Mouse (Mus musculus): Measurements from ENCODE around the gene Ctbp2. TPM values are rescaled to one million over a fixed set of nuclear protein-coding genes. Genes with fewer than 3 reads are reported as not detected.

Gene Ctbp2
- 121 and 123 TPM in 2 replicates for polyA plus RNA-seq (2015; fragmentation: Nextera tagmentation; extraction: Ambion mirVana)

- Histone ChIP-seq H3K4me2 (replicated peaks; ENCODE audit: low read depth, low read length) (peak within 1 kb of the TSS; percentile 95), H3K4me3 (ENCODE audit: low read length) (peak within 1 kb of the TSS; percentile 96), H3K36me3 (ENCODE audit: insufficient read depth, low read length) (no peaks in the 10 kb centered on the region), H3K9me3 (ENCODE audit: low read length) (peaks cover under 1% of the 10 kb centered on the region; the same call in 1 of the 2 replicates), H3K27me3 (ENCODE audit: insufficient read depth, low read length) (no peaks in the 10 kb centered on the region), H3K27ac (ENCODE audit: low read length) (peak within 1 kb of the TSS; percentile 98), H3K4me1 (ENCODE audit: insufficient read depth, low read length) (peaks cover 30% of the 10 kb centered on the region), H3K9ac (replicated peaks; ENCODE audit: low read length) (peak within 1 kb of the TSS; percentile 99)
- under 1% methylated on average over 59 of the region's 59 CpGs for WGBS
- peak; percentile 88 for ATAC-seq (ENCODE audit: low FRiP score, low TSS enrichment)
These were observed at the start of gene Ctbp2 for GRCm38 (mm10) chr7:133123999-133124700. TSS of gene Ctbp2 (minus strand) at chr7:133124354.

- H3K9ac ChIP-seq (replicated peaks; ENCODE audit: low read length) = no peak overlapping the region
- H3K4me1 ChIP-seq (ENCODE audit: insufficient read depth, low read length) = peaks cover 4% of the 10 kb centered on the region
- no peak for ATAC-seq (ENCODE audit: low FRiP score, low TSS enrichment)
- no peaks in the 10 kb centered on the region for H3K36me3 ChIP-seq (ENCODE audit: insufficient read depth, low read length)
- no peak overlapping the region for H3K27ac ChIP-seq (ENCODE audit: low read length)
- no peak overlapping the region for H3K4me3 ChIP-seq (ENCODE audit: low read length)
- no peak overlapping the region for H3K4me2 ChIP-seq (replicated peaks; ENCODE audit: low read depth, low read length)
- 77% methylated on average over 4 of the region's 4 CpGs for WGBS
- H3K27me3 ChIP-seq (ENCODE audit: insufficient read depth, low read length) = no peaks in the 10 kb centered on the region
- no peaks in the 10 kb centered on the region for H3K9me3 ChIP-seq (ENCODE audit: low read length)
These were observed 47.4 kb upstream of the Ctbp2 start for GRCm38 (mm10) chr7:133171403-133172032.

GRCm38 (mm10) chr7:133168928-133169327 is 44.8 kb upstream of the Ctbp2 start:
- Histone ChIP-seq H3K4me1 (ENCODE audit: insufficient read depth, low read length) (peaks cover 14% of the 10 kb centered on the region), H3K4me3 (ENCODE audit: low read length) (no peak overlapping the region), H3K9me3 (ENCODE audit: low read length) (no peaks in the 10 kb centered on the region), H3K4me2 (replicated peaks; ENCODE audit: low read depth, low read length) (no peak overlapping the region), H3K9ac (replicated peaks; ENCODE audit: low read length) (no peak overlapping the region), H3K27ac (ENCODE audit: low read length) (no peak overlapping the region), H3K36me3 (ENCODE audit: insufficient read depth, low read length) (no peaks in the 10 kb centered on the region), H3K27me3 (ENCODE audit: insufficient read depth, low read length) (no peaks in the 10 kb centered on the region)
- ATAC-seq (ENCODE audit: low FRiP score, low TSS enrichment) = no peak
- 74% methylated on average over 3 of the region's 3 CpGs for WGBS

- Histone ChIP-seq H3K36me3 (ENCODE audit: insufficient read depth, low read length) (no peaks in the 10 kb centered on the region), H3K27ac (ENCODE audit: low read length) (no peak overlapping the region), H3K27me3 (ENCODE audit: insufficient read depth, low read length) (no peaks in the 10 kb centered on the region), H3K9ac (replicated peaks; ENCODE audit: low read length) (no peak overlapping the region), H3K9me3 (ENCODE audit: low read length) (no peaks in the 10 kb centered on the region), H3K4me2 (replicated peaks; ENCODE audit: low read depth, low read length) (no peak overlapping the region), H3K4me3 (ENCODE audit: low read length) (no peak overlapping the region), H3K4me1 (ENCODE audit: insufficient read depth, low read length) (peaks cover 21% of the 10 kb centered on the region)
- no peak for ATAC-seq (ENCODE audit: low FRiP score, low TSS enrichment)
- WGBS = 57% methylated on average over 2 of the region's 2 CpGs
These were observed 43.7 kb upstream of the Ctbp2 start for GRCm38 (mm10) chr7:133167903-133168302.

- no peak overlapping the region for H3K27ac ChIP-seq (ENCODE audit: low read length)
- H3K36me3 ChIP-seq (ENCODE audit: insufficient read depth, low read length) = no peaks in the 10 kb centered on the region
- no peak overlapping the region for H3K4me3 ChIP-seq (ENCODE audit: low read length)
- 43% methylated on average over 2 of the region's 2 CpGs for WGBS
- H3K4me2 ChIP-seq (replicated peaks; ENCODE audit: low read depth, low read length) = no peak overlapping the region
- ATAC-seq (ENCODE audit: low FRiP score, low TSS enrichment) = no peak
- H3K9ac ChIP-seq (replicated peaks; ENCODE audit: low read length) = no peak overlapping the region
- peaks cover 32% of the 10 kb centered on the region for H3K4me1 ChIP-seq (ENCODE audit: insufficient read depth, low read length)
- no peaks in the 10 kb centered on the region for H3K9me3 ChIP-seq (ENCODE audit: low read length)
- H3K27me3 ChIP-seq (ENCODE audit: insufficient read depth, low read length) = no peaks in the 10 kb centered on the region
These were observed 40.6 kb upstream of the Ctbp2 start for GRCm38 (mm10) chr7:133164770-133165169.

GRCm38 (mm10) chr7:133163011-133163410 is 38.9 kb upstream of the Ctbp2 start:
- Histone ChIP-seq H3K4me2 (replicated peaks; ENCODE audit: low read depth, low read length) (no peak overlapping the region), H3K4me3 (ENCODE audit: low read length) (no peak overlapping the region), H3K4me1 (ENCODE audit: insufficient read depth, low read length) (peaks cover 32% of the 10 kb centered on the region), H3K9me3 (ENCODE audit: low read length) (no peaks in the 10 kb centered on the region), H3K36me3 (ENCODE audit: insufficient read depth, low read length) (no peaks in the 10 kb centered on the region), H3K27ac (ENCODE audit: low read length) (no peak overlapping the region), H3K27me3 (ENCODE audit: insufficient read depth, low read length) (no peaks in the 10 kb centered on the region), H3K9ac (replicated peaks; ENCODE audit: low read length) (no peak overlapping the region)
- no peak for ATAC-seq (ENCODE audit: low FRiP score, low TSS enrichment)
- whole genome bisulfite sequencing = 37% methylated on average over 5 of the region's 5 CpGs

- peaks cover 32% of the 10 kb centered on the region for H3K4me1 ChIP-seq (ENCODE audit: insufficient read depth, low read length)
- no peaks in the 10 kb centered on the region for H3K27me3 ChIP-seq (ENCODE audit: insufficient read depth, low read length)
- no peaks in the 10 kb centered on the region for H3K9me3 ChIP-seq (ENCODE audit: low read length)
- no peaks in the 10 kb centered on the region for H3K36me3 ChIP-seq (ENCODE audit: insufficient read depth, low read length)
- H3K4me2 ChIP-seq (replicated peaks; ENCODE audit: low read depth, low read length) = no peak overlapping the region
- WGBS = 32% methylated on average over 2 of the region's 2 CpGs
- ATAC-seq (ENCODE audit: low FRiP score, low TSS enrichment) = 0 out of 2 replicates have a peak, but pooled peaks have one; percentile 25
- no peak overlapping the region for H3K4me3 ChIP-seq (ENCODE audit: low read length)
- no peak overlapping the region for H3K9ac ChIP-seq (replicated peaks; ENCODE audit: low read length)
- H3K27ac ChIP-seq (ENCODE audit: low read length) = peak overlapping the region; percentile 75
These were observed 38.0 kb upstream of the Ctbp2 start for GRCm38 (mm10) chr7:133162131-133162530.

GRCm38 (mm10) chr7:133161362-133162080 is 37.4 kb upstream of the Ctbp2 start:
- ATAC-seq (ENCODE audit: low FRiP score, low TSS enrichment) = 0 out of 2 replicates have a peak, but pooled peaks have one; percentile 63
- no peak overlapping the region for H3K4me3 ChIP-seq (ENCODE audit: low read length)
- H3K27me3 ChIP-seq (ENCODE audit: insufficient read depth, low read length) = no peaks in the 10 kb centered on the region
- H3K9me3 ChIP-seq (ENCODE audit: low read length) = no peaks in the 10 kb centered on the region
- WGBS = 46% methylated on average over 7 of the region's 7 CpGs
- H3K9ac ChIP-seq (replicated peaks; ENCODE audit: low read length) = no peak overlapping the region
- no peaks in the 10 kb centered on the region for H3K36me3 ChIP-seq (ENCODE audit: insufficient read depth, low read length)
- peak overlapping the region; percentile 75 for H3K27ac ChIP-seq (ENCODE audit: low read length)
- no peak overlapping the region for H3K4me2 ChIP-seq (replicated peaks; ENCODE audit: low read depth, low read length)
- peaks cover 32% of the 10 kb centered on the region for H3K4me1 ChIP-seq (ENCODE audit: insufficient read depth, low read length)

- no peaks in the 10 kb centered on the region for H3K27me3 ChIP-seq (ENCODE audit: insufficient read depth, low read length)
- H3K9ac ChIP-seq (replicated peaks; ENCODE audit: low read length) = no peak overlapping the region
- peaks cover 24% of the 10 kb centered on the region for H3K4me1 ChIP-seq (ENCODE audit: insufficient read depth, low read length)
- no peak overlapping the region for H3K4me2 ChIP-seq (replicated peaks; ENCODE audit: low read depth, low read length)
- H3K9me3 ChIP-seq (ENCODE audit: low read length) = no peaks in the 10 kb centered on the region
- no peak for ATAC-seq (ENCODE audit: low FRiP score, low TSS enrichment)
- no peaks in the 10 kb centered on the region for H3K36me3 ChIP-seq (ENCODE audit: insufficient read depth, low read length)
- 84% methylated on average over 3 of the region's 3 CpGs for WGBS
- H3K4me3 ChIP-seq (ENCODE audit: low read length) = no peak overlapping the region
- H3K27ac ChIP-seq (ENCODE audit: low read length) = no peak overlapping the region
These were observed 35.4 kb upstream of the Ctbp2 start for GRCm38 (mm10) chr7:133159519-133159918.

Data from kidney, embryonic 16.5 days (tissue).